Mouse (Mus musculus): Measurements from ENCODE around the gene Nppa. TPM values are rescaled to one million over a fixed set of nuclear protein-coding genes. Genes with fewer than 3 reads are reported as not detected.

Gene Nppa
- polyA plus RNA-seq, 1 experiment from 2014 or later = 0.31 TPM

- no peak overlapping the region for H3K4me3 ChIP-seq (replicated peaks)
- no peak for ATAC-seq (replicated peaks; ENCODE audit: low FRiP score)
- no peaks in the 10 kb centered on the region for H3K27me3 ChIP-seq
- peaks cover 96% of the 10 kb centered on the region for H3K36me3 ChIP-seq
- no peaks in the 10 kb centered on the region for H3K9me3 ChIP-seq (replicated peaks)
- H3K9ac ChIP-seq = no peak overlapping the region
- WGBS = 74% methylated on average over 3 of the region's 3 CpGs
- H3K27ac ChIP-seq = no peak overlapping the region
- no peak overlapping the region for H3K4me2 ChIP-seq
- no peaks in the 10 kb centered on the region for H3K4me1 ChIP-seq
Measured at GRCm38 (mm10) chr4:148016981-148017380, 16.5 kb downstream of the Nppa start.

GRCm38 (mm10) chr4:148018410-148018809 is 17.9 kb downstream of the Nppa start:
- no peak overlapping the region for H3K27ac ChIP-seq
- H3K36me3 ChIP-seq = peaks cover 96% of the 10 kb centered on the region
- WGBS = 86% methylated on average over 2 of the region's 2 CpGs
- no peak overlapping the region for H3K4me2 ChIP-seq
- no peaks in the 10 kb centered on the region for H3K9me3 ChIP-seq (replicated peaks)
- H3K4me1 ChIP-seq = no peaks in the 10 kb centered on the region
- no peak overlapping the region for H3K4me3 ChIP-seq (replicated peaks)
- ATAC-seq (replicated peaks; ENCODE audit: low FRiP score) = no peak
- no peaks in the 10 kb centered on the region for H3K27me3 ChIP-seq
- no peak overlapping the region for H3K9ac ChIP-seq

GRCm38 (mm10) chr4:148024003-148024402 is 23.5 kb downstream of the Nppa start:
- no peak overlapping the region for H3K27ac ChIP-seq
- no peaks in the 10 kb centered on the region for H3K27me3 ChIP-seq
- H3K9me3 ChIP-seq (replicated peaks) = no peaks in the 10 kb centered on the region
- H3K36me3 ChIP-seq = peaks cover 92% of the 10 kb centered on the region
- no peak overlapping the region for H3K9ac ChIP-seq
- no peak for ATAC-seq (replicated peaks; ENCODE audit: low FRiP score)
- no peak overlapping the region for H3K4me2 ChIP-seq
- H3K4me3 ChIP-seq (replicated peaks) = no peak overlapping the region
- WGBS = 90% methylated on average over 3 of the region's 3 CpGs
- no peaks in the 10 kb centered on the region for H3K4me1 ChIP-seq

- no peak for ATAC-seq (replicated peaks; ENCODE audit: low FRiP score)
- no peak overlapping the region for H3K4me2 ChIP-seq
- H3K4me3 ChIP-seq (replicated peaks) = no peak overlapping the region
- no peak overlapping the region for H3K27ac ChIP-seq
- no peaks in the 10 kb centered on the region for H3K27me3 ChIP-seq
- no peak overlapping the region for H3K9ac ChIP-seq
- peaks cover 62% of the 10 kb centered on the region for H3K36me3 ChIP-seq
- H3K9me3 ChIP-seq (replicated peaks) = no peaks in the 10 kb centered on the region
- 95% methylated on average over 7 of the region's 7 CpGs for WGBS
- no peaks in the 10 kb centered on the region for H3K4me1 ChIP-seq
Measured at GRCm38 (mm10) chr4:148029297-148029696, 28.8 kb downstream of the Nppa start.

GRCm38 (mm10) chr4:148030506-148030905 is 30.0 kb downstream of the Nppa start:
- ATAC-seq (replicated peaks; ENCODE audit: low FRiP score) = no peak
- Histone ChIP-seq H3K36me3 (peaks cover 57% of the 10 kb centered on the region), H3K4me2 (no peak overlapping the region), H3K4me1 (no peaks in the 10 kb centered on the region), H3K27me3 (no peaks in the 10 kb centered on the region), H3K27ac (no peak overlapping the region), H3K9me3 (replicated peaks) (no peaks in the 10 kb centered on the region), H3K9ac (no peak overlapping the region), H3K4me3 (replicated peaks) (no peak overlapping the region)
- WGBS = 77% methylated on average over 5 of the region's 5 CpGs

- no peaks in the 10 kb centered on the region for H3K9me3 ChIP-seq (replicated peaks)
- H3K9ac ChIP-seq = no peak overlapping the region
- no peak for ATAC-seq (replicated peaks; ENCODE audit: low FRiP score)
- H3K27ac ChIP-seq = no peak overlapping the region
- H3K4me1 ChIP-seq = peaks cover 12% of the 10 kb centered on the region
- H3K4me3 ChIP-seq (replicated peaks) = no peak overlapping the region
- no peak overlapping the region for H3K4me2 ChIP-seq
- 74% methylated on average over 7 of the region's 7 CpGs for WGBS
- H3K27me3 ChIP-seq = no peaks in the 10 kb centered on the region
- peaks cover 36% of the 10 kb centered on the region for H3K36me3 ChIP-seq
Measured at GRCm38 (mm10) chr4:148033858-148034410, 33.4 kb downstream of the Nppa start.

GRCm38 (mm10) chr4:148035440-148035839 is 34.9 kb downstream of the Nppa start:
- Histone ChIP-seq H3K4me1 (peaks cover 25% of the 10 kb centered on the region), H3K27me3 (no peaks in the 10 kb centered on the region), H3K4me2 (no peak overlapping the region), H3K9me3 (replicated peaks) (no peaks in the 10 kb centered on the region), H3K9ac (no peak overlapping the region), H3K36me3 (peaks cover 28% of the 10 kb centered on the region), H3K4me3 (replicated peaks) (no peak overlapping the region), H3K27ac (no peak overlapping the region)
- ATAC-seq (replicated peaks; ENCODE audit: low FRiP score) = no peak
- 90% methylated on average over 3 of the region's 3 CpGs for WGBS

- ATAC-seq (replicated peaks; ENCODE audit: low FRiP score) = no peak
- Histone ChIP-seq H3K27me3 (no peaks in the 10 kb centered on the region), H3K36me3 (peaks cover 27% of the 10 kb centered on the region), H3K9me3 (replicated peaks) (no peaks in the 10 kb centered on the region), H3K27ac (peak overlapping the region; percentile 86), H3K9ac (peak overlapping the region; percentile 66), H3K4me2 (peak overlapping the region; percentile 79), H3K4me3 (replicated peaks) (peak overlapping the region; percentile 77), H3K4me1 (peaks cover 52% of the 10 kb centered on the region)
- WGBS = 8% methylated on average over 26 of the region's 26 CpGs
Measured at GRCm38 (mm10) chr4:148038079-148038599, 37.6 kb downstream of the Nppa start.

- Histone ChIP-seq H3K27ac (peak within 1 kb of the TSS; percentile 94), H3K4me1 (peaks cover 53% of the 10 kb centered on the region), H3K36me3 (peaks cover 29% of the 10 kb centered on the region), H3K4me2 (peak within 1 kb of the TSS; percentile 79), H3K4me3 (replicated peaks) (peak within 1 kb of the TSS; percentile 77), H3K9me3 (replicated peaks) (no peaks in the 10 kb centered on the region), H3K27me3 (no peaks in the 10 kb centered on the region), H3K9ac (peak within 1 kb of the TSS; percentile 66)
- peak; percentile 93 for ATAC-seq (replicated peaks; ENCODE audit: low FRiP score)
- WGBS = under 1% methylated on average over 54 of the region's 54 CpGs
Measured at GRCm38 (mm10) chr4:148038600-148039253, 38.2 kb downstream of the Nppa start, which contains the start of the genes Clcn6 and Mthfr. Gene Clcn6 (minus strand): TSS chr4:148038821. Gene Mthfr (plus strand): TSS chr4:148039077.

GRCm38 (mm10) chr4:148039254-148040028 is 38.9 kb downstream of the Nppa start:
- no peaks in the 10 kb centered on the region for H3K27me3 ChIP-seq
- 17% methylated on average over 19 of the region's 19 CpGs for whole genome bisulfite sequencing
- no peak for ATAC-seq (replicated peaks; ENCODE audit: low FRiP score)
- H3K4me2 ChIP-seq = peak overlapping the region; percentile 79
- no peaks in the 10 kb centered on the region for H3K9me3 ChIP-seq (replicated peaks)
- peaks cover 56% of the 10 kb centered on the region for H3K4me1 ChIP-seq
- peak overlapping the region; percentile 94 for H3K27ac ChIP-seq
- peak overlapping the region; percentile 77 for H3K4me3 ChIP-seq (replicated peaks)
- peaks cover 31% of the 10 kb centered on the region for H3K36me3 ChIP-seq
- peak overlapping the region; percentile 59 for H3K9ac ChIP-seq

GRCm38 (mm10) chr4:148040029-148040830 is 39.7 kb downstream of the Nppa start:
- 60% methylated on average over 15 of the region's 15 CpGs for WGBS
- peak overlapping the region; percentile 42; the same call in 1 of the 2 replicates for H3K9ac ChIP-seq
- 0 out of 2 replicates have a peak, but pooled peaks have one; percentile 0 for ATAC-seq (replicated peaks; ENCODE audit: low FRiP score)

More at GRCm38 (mm10) chr4:148040029-148040830, 39.7 kb downstream of the Nppa start:
- no peaks in the 10 kb centered on the region for H3K27me3 ChIP-seq
- peak overlapping the region; percentile 79 for H3K4me2 ChIP-seq
- peak overlapping the region; percentile 94 for H3K27ac ChIP-seq
- H3K36me3 ChIP-seq = peaks cover 35% of the 10 kb centered on the region
- peaks cover 56% of the 10 kb centered on the region for H3K4me1 ChIP-seq
- peak overlapping the region; percentile 77 for H3K4me3 ChIP-seq (replicated peaks)
- H3K9me3 ChIP-seq (replicated peaks) = no peaks in the 10 kb centered on the region

Measured in kidney, embryonic 15.5 days (tissue).